23 mouse cellular contexts compared by ENCODE assay signal in the genomic region with DNA sequence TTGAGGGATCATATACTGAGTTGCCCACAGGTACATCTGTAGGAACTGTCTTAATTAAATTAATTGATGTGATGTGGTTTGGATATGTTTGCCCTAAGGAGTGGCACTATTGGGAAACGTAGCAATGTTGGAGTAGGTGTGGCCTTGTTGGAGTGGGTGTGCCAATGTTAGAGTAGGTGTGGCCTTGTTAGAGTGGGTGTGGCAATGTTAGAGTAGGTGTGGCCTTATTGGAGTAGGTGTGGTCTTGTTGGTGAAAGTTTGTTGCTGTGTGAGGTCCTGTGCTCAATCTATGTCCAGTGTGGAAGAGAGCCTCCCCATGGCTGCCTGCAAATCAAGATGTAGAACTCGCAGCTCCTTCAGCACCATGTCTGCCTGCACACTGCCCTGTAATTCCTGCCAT. TPM values are rescaled to one million over a fixed set of nuclear protein-coding genes. Genes with fewer than 3 reads are reported as not detected.
DNase-seq lines count a peak whose midpoint lies in the region; ATAC-seq lines count a peak whose summit lies in the region.
"Had no signal": no experiment of that assay in that cellular context is flagged by ENCODE, and none has a peak within 500 bp of the region (broad histone marks: within the 10 kb centered on the region; RNA-seq: fewer than 3 reads in every experiment).

No protein-coding gene starts in this region.

- H3K27me3 ChIP-seq in liver, embryonic 11.5 days (replicated peaks; ENCODE audit: control insufficient read depth, insufficient read depth, low read length), result no peaks in the 10 kb centered on the region
- H3K27me3 ChIP-seq: embryonic facial prominence, embryonic 12.5 days; forebrain, embryonic 15.5 days; heart, embryonic 12.5 days; hindbrain, embryonic 15.5 days had no signal

- no peak overlapping the region for H3K27ac ChIP-seq in liver, embryonic 11.5 days (ENCODE audit: low read depth, low read length)
- H3K27ac ChIP-seq: embryonic facial prominence, embryonic 12.5 days; forebrain, embryonic 15.5 days; heart, adult 2 months; hindbrain, embryonic 15.5 days had no signal

- H3K4me1 ChIP-seq in liver, embryonic 11.5 days (replicated peaks; ENCODE audit: control insufficient read depth, insufficient read depth, low read length), result no peaks in the 10 kb centered on the region
- H3K4me1 ChIP-seq: embryonic facial prominence, embryonic 12.5 days had no signal

- H3K4me3 ChIP-seq in liver, embryonic 11.5 days (ENCODE audit: low read depth, low read length), result no peak overlapping the region
- H3K4me3 ChIP-seq: embryonic facial prominence, embryonic 12.5 days; forebrain, embryonic 15.5 days; heart, adult 2 months; heart, embryonic 12.5 days; hindbrain, embryonic 15.5 days had no signal

- 82% methylated on average over 2 of the region's 2 CpGs for WGBS in liver, embryonic 11.5 days

- H3K4me2 ChIP-seq in liver, embryonic 11.5 days, result no peak overlapping the region
- H3K4me2 ChIP-seq: embryonic facial prominence, embryonic 12.5 days; forebrain, embryonic 15.5 days; heart, embryonic 12.5 days; hindbrain, embryonic 15.5 days had no signal

- peaks cover 2% of the 10 kb centered on the region; the same call in 1 of the 2 replicates for H3K36me3 ChIP-seq in liver, embryonic 11.5 days (ENCODE audit: control insufficient read depth, insufficient read depth, low read length)
- H3K36me3 ChIP-seq: embryonic facial prominence, embryonic 12.5 days; forebrain, embryonic 15.5 days; hindbrain, embryonic 15.5 days had no signal

- DNase-seq in adrenal gland, postnatal 14 days, result peak; percentile 1
- no peak for DNase-seq in adrenal gland, postnatal 4 days (ENCODE audit: low spot score in 2 of 2)
- no peak for DNase-seq in liver, embryonic 11.5 days (ENCODE audit: low spot score)
- DNase-seq in liver (no peak), ZHBTc4 (ENCODE audit: low read depth, low spot score) (peak; percentile 75)
- DNase-seq in kidney, adult 8-10 months, result no peak
- no peak for DNase-seq in frontal cortex, adult 2 months (ENCODE audit: extremely low spot score in 1 of 2, low spot score in 1 of 2)
- DNase-seq: adrenal gland, postnatal 10 days; cerebellum, adult 2 months; cerebellum, postnatal 14 days; gastrocnemius, postnatal 10 days; heart, adult 2 months had no signal

- H3K9me3 ChIP-seq in liver, embryonic 11.5 days (ENCODE audit: control insufficient read depth, low read length), result 0 out of 2 replicates have a peak, but pooled peaks cover 3% of the 10 kb centered on the region
- H3K9me3 ChIP-seq: embryonic facial prominence, embryonic 12.5 days; forebrain, embryonic 15.5 days; heart, embryonic 12.5 days; hindbrain, embryonic 15.5 days had no signal

- ATAC-seq in liver, embryonic 11.5 days (replicated peaks; ENCODE audit: low FRiP score), result 0 out of 2 replicates have a peak, but pooled peaks have one; percentile 18
- ATAC-seq: forebrain, embryonic 15.5 days had no signal

- H3K9ac ChIP-seq in liver, embryonic 11.5 days (ENCODE audit: low read depth, low read length), result no peak overlapping the region
- H3K9ac ChIP-seq: embryonic facial prominence, embryonic 12.5 days; forebrain, embryonic 15.5 days; heart, embryonic 12.5 days; hindbrain, embryonic 15.5 days had no signal

RNA-seq across cellular contexts. Expression of a gene that starts 2.9 kb away (rescaled TPM):
- 1.4 and 2.2 TPM in 2 replicates for total RNA-seq in adrenal gland, postnatal 14 days (2021)
- 1 to 10 TPM; 1.1 to 1.9 TPM for total RNA-seq in adrenal gland, postnatal 4 days (2021)
- 0.27 and 0.49 TPM in 2 replicates for polyA plus RNA-seq in liver, embryonic 11.5 days (2014; fragmentation: Nextera tagmentation; extraction: Ambion mirVana)
- polyA plus RNA-seq in frontal cortex, adult 2 months (2012; rRNA removed), result 3.2 and 6.0 TPM in 2 replicates
- total RNA-seq: common myeloid progenitor, adult 5-6 weeks had no signal
- polyA plus RNA-seq: C2C12 had no signal

RNA-seq across cellular contexts. Expression of a gene that starts 14.4 kb away (rescaled TPM):
- total RNA-seq in adrenal gland, postnatal 14 days (2021), result not detected in 2 replicates
- total RNA-seq in adrenal gland, postnatal 4 days (2021), result not detected
- polyA plus RNA-seq in liver, embryonic 11.5 days (2014; fragmentation: Nextera tagmentation; extraction: Ambion mirVana), result not detected in 2 replicates
- not detected in 2 replicates for polyA plus RNA-seq in frontal cortex, adult 2 months (2012; rRNA removed)
- total RNA-seq: adrenal gland, postnatal 10 days; common myeloid progenitor, adult 5-6 weeks; gastrocnemius, postnatal 10 days; gastrocnemius, postnatal 4 days; heart, adult 2 months; heart, postnatal 25 days had no signal
- polyA plus RNA-seq: C2C12; cerebellum, adult 2 months; embryonic facial prominence, embryonic 12.5 days; forebrain, embryonic 11.5 days; forebrain, embryonic 15.5 days; heart, adult 2 months; heart, embryonic 12.5 days; heart, embryonic 16.5 days; hindbrain, embryonic 11.5 days; hindbrain, embryonic 15.5 days had no signal

Comparison
In these comparisons a context has a peak if more than half of its experiments do, and no peak if none do; other contexts are left out.
1. DNase-seq: peak in adrenal gland, postnatal 14 days (single experiment) and ZHBTc4 (single experiment); none in adrenal gland, postnatal 4 days (0 of 2), liver, embryonic 11.5 days (single experiment), liver (single experiment), kidney, adult 8-10 months (0 of 2) and frontal cortex, adult 2 months (0 of 2).